Mouse (Mus musculus): ENCODE measurements around the gene Nucb2. TPM values are rescaled to one million over a fixed set of nuclear protein-coding genes. Genes with fewer than 3 reads are reported as not detected.

The Nucb2 gene
- total and polyA plus RNA-seq, 3 experiments = 12.8 to 25.2 (median 20.0) TPM

DNA sequence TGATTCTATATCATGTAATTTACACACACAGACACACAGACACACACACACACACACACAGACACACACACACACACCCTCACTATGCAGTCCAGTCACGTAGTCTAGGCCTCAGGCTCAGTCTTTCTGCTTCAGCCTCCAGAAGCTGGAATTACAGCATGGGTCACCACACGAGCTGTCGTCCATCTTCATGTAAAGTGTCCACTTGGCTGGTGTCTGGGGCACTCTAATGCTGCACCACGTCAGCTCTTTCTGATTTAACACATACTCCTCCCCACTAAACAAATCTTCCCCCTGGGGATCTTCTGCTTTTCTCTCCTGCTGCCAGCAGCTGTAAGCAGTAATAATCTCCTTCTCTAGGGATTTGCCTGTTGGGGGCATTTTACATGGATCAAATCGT lies 13.1 kb downstream of the Nucb2 start:
- peaks cover 3 to 8% of the 10 kb centered on the region in 2 experiments; a peak in 3 of 4 replicates for H3K4me1 ChIP-seq (ENCODE audit: control insufficient read depth in 1 of 2, insufficient read depth in 2 of 2)
- H3K79me2 ChIP-seq (replicated peaks; ENCODE audit: control insufficient read depth, extremely low read depth, insufficient read depth, poor library complexity, severe bottlenecking) = no peaks in the 10 kb centered on the region
- peaks cover 0 to 36% of the 10 kb centered on the region in 2 experiments for H3K36me3 ChIP-seq (replicated peaks in 1 of 2; ENCODE audit: control insufficient read depth in 1 of 2, insufficient read depth in 1 of 2, low read length in 1 of 2)
- H3K9me3 ChIP-seq (replicated peaks; ENCODE audit: low read length) = no peaks in the 10 kb centered on the region
- no peak for DNase-seq (ENCODE audit: extremely low read depth)
- H3K27ac ChIP-seq (ENCODE audit: insufficient read depth, low read depth) = no peak overlapping the region
- in situ Hi-C loops (cut with MboI; ENCODE audit: low pct_ligation_motif_present, low pct_unique_long_range_greater_than_20kb, low sequenced_read_pairs) (loop anchor here (10.0 to 25.0 kb wide), 2 partner anchors 62 to 180 kb away; partner anchors contain the start of gene Rps13), dilution Hi-C loops (cut with MboI; ENCODE audit: extremely low pct_ligation_motif_present, extremely low pct_unique_long_range_greater_than_20kb, low sequenced_read_pairs) (no loop called here)
- no peaks in the 10 kb centered on the region for H3K27me3 ChIP-seq (replicated peaks)
- TF ChIP-seq USF2 (conservative IDR thresholded peaks at IDR 0.05; ENCODE audit: low read depth, low read length) (no peak), E2F4 (IDR thresholded peaks at IDR 0.05; ENCODE audit: insufficient replicate concordance, low read depth, low read length) (no peak), NELFE (IDR thresholded peaks at IDR 0.05; ENCODE audit: low read depth, low read length) (no peak), USF1 (IDR thresholded peaks at IDR 0.05; ENCODE audit: low read depth, low read length) (no peak), BHLHE40 (IDR thresholded peaks at IDR 0.05; ENCODE audit: low read depth, low read length) (no peak), CTCF (conservative IDR thresholded peaks at IDR 0.05 in 1 of 2, IDR thresholded peaks at IDR 0.05 in 1 of 2; ENCODE audit: low read depth in 2 of 2, low read length in 2 of 2) (no peak), GABPA (IDR thresholded peaks at IDR 0.05; ENCODE audit: insufficient replicate concordance, low read depth, low read length) (no peak), NRF1 (IDR thresholded peaks at IDR 0.05; ENCODE audit: low read depth, low read length) (no peak), RAD21 (IDR thresholded peaks at IDR 0.05; ENCODE audit: low read depth, low read length) (no peak), SMC3 (IDR thresholded peaks at IDR 0.05; ENCODE audit: low read depth, low read length) (no peak), TCF12 (IDR thresholded peaks at IDR 0.05; ENCODE audit: low read depth, low read length) (no peak), ZMIZ1 (IDR thresholded peaks at IDR 0.05; ENCODE audit: low read depth, low read length) (no peak)
- no peak overlapping the region for H3K4me2 ChIP-seq (ENCODE audit: insufficient read depth, low read depth, poor library complexity, severe bottlenecking)
- no peak overlapping the region for H3K9ac ChIP-seq (ENCODE audit: insufficient read depth, low read depth)
- H3K4me3 ChIP-seq (replicated peaks in 1 of 3; ENCODE audit: low read depth in 2 of 3, low read length in 2 of 3, poor library complexity in 1 of 3) = no peak overlapping the region

DNA sequence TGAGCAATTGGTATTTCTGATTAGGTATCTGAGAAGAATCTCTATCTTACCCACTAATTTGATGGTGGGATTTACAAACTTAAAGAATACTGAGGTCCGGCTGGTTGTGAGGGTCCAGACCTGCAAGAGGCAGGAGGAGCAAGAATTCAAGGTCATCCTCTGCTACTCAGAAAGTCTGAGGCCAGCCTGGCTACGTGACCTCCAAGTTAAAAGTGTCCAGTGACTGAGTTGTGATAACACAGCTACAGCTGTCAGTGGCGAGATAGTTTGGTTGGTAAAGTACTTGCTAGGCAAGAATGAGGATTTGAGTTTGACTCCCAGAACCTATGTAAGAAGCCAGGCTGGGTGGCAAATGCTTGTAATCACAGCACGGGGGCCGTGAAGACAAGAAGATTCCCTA lies 14.0 kb downstream of the Nucb2 start:
- H3K9ac ChIP-seq (ENCODE audit: insufficient read depth, low read depth) = no peak overlapping the region
- TF ChIP-seq MAZ (IDR thresholded peaks at IDR 0.05; ENCODE audit: low read depth, low read length) = no peak
- no peak for TF ChIP-seq TCF12 (IDR thresholded peaks at IDR 0.05; ENCODE audit: low read depth, low read length)
- no peak for TF ChIP-seq CHD1 (IDR thresholded peaks at IDR 0.05; ENCODE audit: low read depth, low read length)
- TF ChIP-seq MYC (IDR thresholded peaks at IDR 0.05; ENCODE audit: low read depth, low read length) = no peak
- no peak for TF ChIP-seq GABPA (IDR thresholded peaks at IDR 0.05; ENCODE audit: insufficient replicate concordance, low read depth, low read length)
- no peak for TF ChIP-seq JUND (conservative IDR thresholded peaks at IDR 0.05; ENCODE audit: low read depth, low read length)
- H3K79me2 ChIP-seq (replicated peaks; ENCODE audit: control insufficient read depth, extremely low read depth, insufficient read depth, poor library complexity, severe bottlenecking) = no peaks in the 10 kb centered on the region
- H3K4me3 ChIP-seq (replicated peaks in 1 of 3; ENCODE audit: low read depth in 2 of 3, low read length in 2 of 3, poor library complexity in 1 of 3) = no peak overlapping the region
- no peaks in the 10 kb centered on the region for H3K27me3 ChIP-seq (replicated peaks)
- no peak overlapping the region for H3K27ac ChIP-seq (ENCODE audit: insufficient read depth, low read depth)
- H3K36me3 ChIP-seq (replicated peaks in 1 of 2; ENCODE audit: control insufficient read depth in 1 of 2, insufficient read depth in 1 of 2, low read length in 1 of 2) = peaks cover 0 to 35% of the 10 kb centered on the region in 2 experiments
- dilution Hi-C loops (cut with MboI; ENCODE audit: extremely low pct_ligation_motif_present, extremely low pct_unique_long_range_greater_than_20kb, low sequenced_read_pairs) = no loop called here
- DNase-seq (ENCODE audit: extremely low read depth) = no peak
- H3K4me2 ChIP-seq (ENCODE audit: insufficient read depth, low read depth, poor library complexity, severe bottlenecking) = no peak overlapping the region
- H3K9me3 ChIP-seq (replicated peaks; ENCODE audit: low read length) = no peaks in the 10 kb centered on the region
- H3K4me1 ChIP-seq (ENCODE audit: control insufficient read depth in 1 of 2, insufficient read depth in 2 of 2) = peaks cover 3 to 8% of the 10 kb centered on the region in 2 experiments; a peak in 3 of 4 replicates
- in situ Hi-C loops (cut with MboI; ENCODE audit: low pct_ligation_motif_present, low pct_unique_long_range_greater_than_20kb, low sequenced_read_pairs) = loop anchor here (10.0 to 25.0 kb wide), 2 partner anchors 63 to 181 kb away; partner anchors contain the start of gene Rps13

Data from CH12.LX (cell line).